Mouse (Mus musculus): ENCODE data around the gene Grk4. TPM values are rescaled to one million over a fixed set of nuclear protein-coding genes. Genes with fewer than 3 reads are reported as not detected.

Gene Grk4
- total RNA-seq, 2 experiments from 2014 or later: 0.51 TPM; not detected in 1

Other genes with a start within 250 kb of the Grk4 start
- 1.0 and 1.3 TPM in 2 replicates for gene Tnip2, start 146.4 kb upstream of the Grk4 start, total RNA-seq (2015; ENCODE audit: low replicate concordance)
- 3.4 and 3.9 TPM in 2 replicates for gene Tnip2, start 146.4 kb upstream of the Grk4 start, total RNA-seq (2017; ENCODE audit: low replicate concordance)
- gene Sh3bp2, start 134.5 kb upstream of the Grk4 start, total RNA-seq (2015; ENCODE audit: low replicate concordance): 5.6 and 9.0 TPM in 2 replicates
- 4.7 and 5.4 TPM in 2 replicates for gene Sh3bp2, start 134.5 kb upstream of the Grk4 start, total RNA-seq (2017; ENCODE audit: low replicate concordance)
- gene Add1, start 86.7 kb upstream of the Grk4 start, total RNA-seq (2015; ENCODE audit: low replicate concordance): 375 and 403 TPM in 2 replicates
- gene Add1, start 86.7 kb upstream of the Grk4 start, total RNA-seq (2017; ENCODE audit: low replicate concordance): 937 and 1,092 TPM in 2 replicates
- gene Mfsd10, start 23.2 kb upstream of the Grk4 start, total RNA-seq (2015; ENCODE audit: low replicate concordance): 23.2 and 40.9 TPM in 2 replicates
- 24.1 and 30.1 TPM in 2 replicates for gene Mfsd10, start 23.2 kb upstream of the Grk4 start, total RNA-seq (2017; ENCODE audit: low replicate concordance)
- 3.3 and 6.5 TPM in 2 replicates for gene Nop14, start 231 bp upstream of the Grk4 start, total RNA-seq (2015; ENCODE audit: low replicate concordance)
- gene Nop14, start 231 bp upstream of the Grk4 start, total RNA-seq (2017; ENCODE audit: low replicate concordance): 7.0 and 8.4 TPM in 2 replicates
- 10.4 and 16.7 TPM in 2 replicates for gene Htt, start 101.4 kb downstream of the Grk4 start, total RNA-seq (2015; ENCODE audit: low replicate concordance)
- gene Htt, start 101.4 kb downstream of the Grk4 start, total RNA-seq (2017; ENCODE audit: low replicate concordance): 11.9 and 23.4 TPM in 2 replicates
- not detected in 2 replicates for gene Msantd1, start 247.6 kb downstream of the Grk4 start, total RNA-seq (2015; ENCODE audit: low replicate concordance)
- gene Msantd1, start 247.6 kb downstream of the Grk4 start, total RNA-seq (2017; ENCODE audit: low replicate concordance): 8.2 TPM in 1 of 2 replicates, not detected in the other